Mouse (Mus musculus) kidney, embryonic 14.5 days (tissue): ENCODE data around the gene Cdc26. TPM values are rescaled to one million over a fixed set of nuclear protein-coding genes. Genes with fewer than 3 reads are reported as not detected.
A peak's percentile ranks its signal among the peaks of the same experiment; 100 is the strongest.

Experiments used
- ATAC-seq: fragments of 200-750 bp; cut with Nextera tagmentation; 2 replicates; pipeline ENCODE4 v1.8.0; 2017; ENCODE audit warnings: moderate number of reproducible peaks, mild to moderate bottlenecking, moderate TSS enrichment, moderate library complexity; ENCODE audit not compliant: low FRiP score, low TSS enrichment
- H3K27ac ChIP-seq: fragments of 300-500 bp; sonication (generic); 2 replicates; pipeline ENCODE4 v1.5.1; 2014; ENCODE audit warnings: low read depth, mild to moderate bottlenecking, low read length, moderate library complexity, mixed read lengths
- H3K27me3 ChIP-seq: fragments of 300-500 bp; sonication (generic); 2 replicates; pipeline ENCODE4 v1.6.1; 2014; ENCODE audit warnings: mild to moderate bottlenecking, low read length; ENCODE audit not compliant: control insufficient read depth, insufficient read depth
- H3K36me3 ChIP-seq: fragments of 300-500 bp; sonication (generic); 2 replicates; pipeline ENCODE4 v1.6.1; 2014; ENCODE audit warnings: low read length, mixed read lengths; ENCODE audit not compliant: control insufficient read depth, insufficient read depth
- H3K4me1 ChIP-seq: fragments of 300-500 bp; sonication (generic); 2 replicates; pipeline ENCODE4 v1.6.1; 2014; ENCODE audit warnings: low read length, mixed read lengths; ENCODE audit not compliant: control insufficient read depth, insufficient read depth
- H3K4me2 ChIP-seq: fragments of 300-500 bp; sonication (generic); replicated peaks from 2 replicates; pipeline ENCODE4 v1.6.1; 2014; ENCODE audit warnings: low read depth, mild to moderate bottlenecking, low read length
- H3K4me3 ChIP-seq: fragments of 300-500 bp; sonication (generic); 2 replicates; pipeline ENCODE4 v1.5.1; 2014; ENCODE audit warnings: mild to moderate bottlenecking, low read length
- H3K9ac ChIP-seq: fragments of 300-500 bp; sonication (generic); 2 replicates; pipeline ENCODE4 v1.6.1; 2014; ENCODE audit warnings: low read depth, mild to moderate bottlenecking, low read length, moderate library complexity
- H3K9me3 ChIP-seq: fragments of 300-500 bp; sonication (generic); 2 replicates; pipeline ENCODE4 v1.6.1; 2016; ENCODE audit warnings: low read length; ENCODE audit not compliant: control insufficient read depth
- WGBS: fragments of 180-500 bp; shearing (Covaris S2); extraction: QIAGEN DNeasy Blood & Tissue Kit; methylation state at CpG from one replicate; pipeline ENCODE4 v1.1.7; 2014; 5-methylcytosine and 5-hydroxymethylcytosine counted together
- polyA plus RNA-seq: library from polyadenylated mRNA; unstranded; fragments of >200 nt; fragmentation: Nextera tagmentation; extraction: Ambion mirVana; gene quantifications from 2 replicates; pipeline ENCODE4 v1.2.1, GENCODE M21; 2014

Gene Cdc26
- polyA plus RNA-seq, 1 experiment from 2014 or later = 183 TPM

- Histone ChIP-seq H3K4me1 (peaks cover 16% of the 10 kb centered on the region), H3K27ac (no peak overlapping the region), H3K9me3 (no peaks in the 10 kb centered on the region), H3K9ac (peak overlapping the region; percentile 91; the same call in 1 of the 2 replicates), H3K27me3 (no peaks in the 10 kb centered on the region), H3K4me2 (peak overlapping the region; percentile 77), H3K36me3 (peaks cover 43% of the 10 kb centered on the region), H3K4me3 (no peak overlapping the region; the same call in 1 of the 2 replicates)
- WGBS = 94% methylated on average over 2 of the region's 2 CpGs
- no peak for ATAC-seq
These were observed 1.9 kb upstream of the Cdc26 start for GRCm38 (mm10) chr4:62410325-62410724.

GRCm38 (mm10) chr4:62409615-62410014 lies 1.2 kb upstream of the Cdc26 start:
- H3K27ac ChIP-seq = peak overlapping the region; percentile 88
- ATAC-seq = no peak
- H3K4me3 ChIP-seq = peak overlapping the region; percentile 84

GRCm38 (mm10) chr4:62407730-62408582 lies 486 bp downstream of the Cdc26 start:
- H3K36me3 ChIP-seq = peaks cover 26% of the 10 kb centered on the region
- H3K4me2 ChIP-seq = peak overlapping the region; percentile 43
- peaks cover 16% of the 10 kb centered on the region for H3K4me1 ChIP-seq
- H3K27ac ChIP-seq = peak overlapping the region; percentile 89
- H3K4me3 ChIP-seq = peak overlapping the region; percentile 84
- ATAC-seq = peak; percentile 70
- peak overlapping the region; percentile 91 for H3K9ac ChIP-seq
- no peaks in the 10 kb centered on the region for H3K27me3 ChIP-seq
- H3K9me3 ChIP-seq = no peaks in the 10 kb centered on the region
- under 1% methylated on average over 35 of the region's 35 CpGs for WGBS

More at GRCm38 (mm10) chr4:62409615-62410014, 1.2 kb upstream of the Cdc26 start:
- H3K4me2 ChIP-seq = peak overlapping the region; percentile 77
- H3K9ac ChIP-seq = peak overlapping the region; percentile 91
- no peaks in the 10 kb centered on the region for H3K9me3 ChIP-seq
- H3K36me3 ChIP-seq = peaks cover 38% of the 10 kb centered on the region
- no peaks in the 10 kb centered on the region for H3K27me3 ChIP-seq
- 23% methylated on average over 6 of the region's 6 CpGs for WGBS
- peaks cover 16% of the 10 kb centered on the region for H3K4me1 ChIP-seq

GRCm38 (mm10) chr4:62406133-62406532 lies 2.3 kb downstream of the Cdc26 start:
- Histone ChIP-seq H3K27me3 (no peaks in the 10 kb centered on the region), H3K4me2 (no peak overlapping the region), H3K27ac (no peak overlapping the region), H3K9me3 (no peaks in the 10 kb centered on the region), H3K4me3 (no peak overlapping the region), H3K4me1 (peaks cover 16% of the 10 kb centered on the region), H3K9ac (no peak overlapping the region), H3K36me3 (peaks cover 26% of the 10 kb centered on the region)
- WGBS = 83% methylated on average over 4 of the region's 4 CpGs
- ATAC-seq = no peak

DNA sequence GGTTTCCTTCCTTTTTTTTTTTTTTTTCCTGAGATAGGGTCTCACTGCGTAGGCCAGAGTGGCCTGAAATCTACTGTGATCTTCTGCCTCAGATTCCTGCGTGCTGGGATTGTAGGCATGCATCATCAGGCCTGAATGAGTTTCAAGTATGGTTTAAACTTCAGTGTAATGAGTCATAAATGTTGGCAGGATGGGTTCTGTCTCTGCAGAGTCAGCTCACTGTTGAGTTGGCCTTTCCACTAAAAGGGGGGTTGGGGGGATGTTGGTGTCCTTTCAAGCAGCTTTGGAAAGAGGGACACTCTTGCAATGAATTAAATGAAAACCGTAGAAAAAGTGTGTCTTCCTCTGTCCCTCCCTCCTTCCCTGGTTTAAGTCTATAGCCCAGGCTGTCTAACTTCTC lies 9.5 kb downstream of the Cdc26 start:
- Histone ChIP-seq H3K36me3 (peaks cover 79% of the 10 kb centered on the region), H3K9me3 (no peaks in the 10 kb centered on the region), H3K27ac (no peak overlapping the region), H3K4me1 (no peaks in the 10 kb centered on the region), H3K27me3 (no peaks in the 10 kb centered on the region), H3K4me2 (no peak overlapping the region), H3K4me3 (no peak overlapping the region), H3K9ac (no peak overlapping the region)
- 83% methylated on average over 3 of the region's 3 CpGs for WGBS
- no peak for ATAC-seq

GRCm38 (mm10) chr4:62397616-62398365 lies 10.7 kb downstream of the Cdc26 start:
- ATAC-seq = no peak
- Histone ChIP-seq H3K36me3 (peaks cover 80% of the 10 kb centered on the region), H3K9me3 (no peaks in the 10 kb centered on the region), H3K9ac (no peak overlapping the region), H3K4me3 (no peak overlapping the region), H3K4me2 (no peak overlapping the region), H3K27ac (no peak overlapping the region), H3K4me1 (no peaks in the 10 kb centered on the region), H3K27me3 (no peaks in the 10 kb centered on the region)
- 84% methylated on average over 4 of the region's 4 CpGs for WGBS

DNA sequence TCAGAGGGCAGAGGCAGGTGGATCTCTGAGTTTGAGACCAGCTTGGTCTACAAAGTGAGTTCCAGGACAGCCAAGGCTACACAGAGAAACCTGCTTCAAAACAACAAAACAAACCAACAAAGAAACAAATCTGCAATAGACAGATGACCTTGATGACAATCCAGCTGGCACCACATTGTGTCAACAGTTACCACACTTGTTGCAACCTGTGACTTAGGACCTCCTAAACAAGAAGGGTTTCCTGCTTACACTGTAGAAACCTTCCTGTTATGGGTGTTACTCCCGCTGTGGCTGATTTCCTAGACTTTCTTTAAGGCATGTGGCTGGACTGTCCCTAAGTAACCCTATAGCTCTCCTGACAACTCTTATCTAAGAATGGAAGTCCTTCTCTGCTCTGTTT lies 12.6 kb downstream of the Cdc26 start:
- Histone ChIP-seq H3K36me3 (peaks cover 74% of the 10 kb centered on the region), H3K9ac (no peak overlapping the region), H3K27ac (no peak overlapping the region), H3K9me3 (no peaks in the 10 kb centered on the region), H3K4me2 (no peak overlapping the region), H3K27me3 (no peaks in the 10 kb centered on the region), H3K4me1 (no peaks in the 10 kb centered on the region), H3K4me3 (no peak overlapping the region)
- no peak for ATAC-seq
- 97% methylated on average over 1 of the region's 1 CpGs for WGBS

- no peak for ATAC-seq
- Histone ChIP-seq H3K4me3 (no peak overlapping the region), H3K27ac (no peak overlapping the region), H3K36me3 (peaks cover 70% of the 10 kb centered on the region), H3K4me1 (no peaks in the 10 kb centered on the region), H3K4me2 (no peak overlapping the region), H3K9ac (no peak overlapping the region), H3K9me3 (no peaks in the 10 kb centered on the region), H3K27me3 (no peaks in the 10 kb centered on the region)
- 74% methylated on average over 6 of the region's 6 CpGs for WGBS
These were observed 15.0 kb downstream of the Cdc26 start for GRCm38 (mm10) chr4:62393459-62393858.

- H3K27ac ChIP-seq = no peak overlapping the region
- H3K4me2 ChIP-seq = no peak overlapping the region
- no peaks in the 10 kb centered on the region for H3K27me3 ChIP-seq
- no peak overlapping the region for H3K9ac ChIP-seq
- H3K4me1 ChIP-seq = no peaks in the 10 kb centered on the region
- WGBS = 85% methylated on average over 7 of the region's 7 CpGs
- no peak for ATAC-seq
- no peaks in the 10 kb centered on the region for H3K9me3 ChIP-seq
- H3K36me3 ChIP-seq = peaks cover 59% of the 10 kb centered on the region
- H3K4me3 ChIP-seq = no peak overlapping the region
These were observed 16.6 kb downstream of the Cdc26 start for GRCm38 (mm10) chr4:62391892-62392291.
